In genomic region chr12:109598551-109599250, GRCm38 (mm10) we compare ENCODE assay signal across 33 mouse cellular contexts. TPM values are rescaled to one million over a fixed set of nuclear protein-coding genes. Genes with fewer than 3 reads are reported as not detected.
A peak's percentile ranks its signal among the peaks of the same experiment; 100 is the strongest.
DNase-seq lines count a peak whose midpoint lies in the region; ATAC-seq and TF ChIP-seq lines count a peak whose summit lies in the region.
"Had no signal": no experiment of that assay in that cellular context is flagged by ENCODE, and none has a peak within 500 bp of the region (broad histone marks: within the 10 kb centered on the region; RNA-seq: fewer than 3 reads in every experiment).

No protein-coding gene starts in this region.

- peak; percentile 36 for DNase-seq in forebrain, embryonic 14.5 days (ENCODE audit: low spot score)
- no peak for DNase-seq in forebrain, embryonic 10.5 days (ENCODE audit: extremely low spot score, low spot score)
- peak; percentile 41 for DNase-seq in lung, postnatal 0 days (ENCODE audit: low spot score)
- DNase-seq in lung, postnatal 4 days, result no peak
- DNase-seq in cerebellum, adult 11 months, result no peak
- DNase-seq: adrenal gland, adult 2 months; adrenal gland, postnatal 36 days; cerebellum, adult 8-10 months; cerebellum, postnatal 36 days; gastrocnemius, postnatal 25 days; heart, adult 11 months; heart, postnatal 36 days; kidney, adult 9 months; kidney, postnatal 10 days; liver, postnatal 0 days; lung, postnatal 36 days; right cerebral cortex, postnatal 4 days; thymus, postnatal 4 days had no signal

- no peak for TF ChIP-seq EP300 in lung, postnatal 0 days (IDR thresholded peaks at IDR 0.05)

- no peak for TF ChIP-seq CTCF in lung, postnatal 0 days (IDR thresholded peaks at IDR 0.05)

- no peaks in the 10 kb centered on the region for H3K9me3 ChIP-seq in forebrain, embryonic 14.5 days (replicated peaks; ENCODE audit: control insufficient read depth, low read length)
- peaks cover 2% of the 10 kb centered on the region; the same call in 1 of the 2 replicates for H3K9me3 ChIP-seq in forebrain, embryonic 10.5 days
- H3K9me3 ChIP-seq in lung, postnatal 0 days (ENCODE audit: low read length), result no peaks in the 10 kb centered on the region
- no peaks in the 10 kb centered on the region for H3K9me3 ChIP-seq in embryonic facial prominence, embryonic 12.5 days
- H3K9me3 ChIP-seq in heart, embryonic 12.5 days (replicated peaks), result peaks cover 1% of the 10 kb centered on the region; the same call in 1 of the 2 replicates
- H3K9me3 ChIP-seq: forebrain, embryonic 12.5 days; heart, embryonic 10.5 days; liver, embryonic 12.5 days; midbrain, embryonic 12.5 days; neural tube, embryonic 12.5 days had no signal

- 76% methylated on average over 12 of the region's 12 CpGs for WGBS in forebrain, embryonic 14.5 days
- WGBS in forebrain, embryonic 10.5 days, result 88% methylated on average over 12 of the region's 12 CpGs
- WGBS in lung, postnatal 0 days, result 45% methylated on average over 12 of the region's 12 CpGs
- WGBS in embryonic facial prominence, embryonic 12.5 days, result 41% methylated on average over 12 of the region's 12 CpGs
- WGBS in heart, embryonic 12.5 days, result 67% methylated on average over 12 of the region's 12 CpGs

- H3K27ac ChIP-seq in forebrain, embryonic 14.5 days (ENCODE audit: low read depth, low read length), result no peak overlapping the region
- H3K27ac ChIP-seq in forebrain, embryonic 10.5 days, result no peak overlapping the region
- no peak overlapping the region for H3K27ac ChIP-seq in lung, postnatal 0 days (ENCODE audit: low read length)
- 0 out of 2 replicates have a peak overlapping the region, but pooled peaks have one; percentile 36 for H3K27ac ChIP-seq in embryonic facial prominence, embryonic 12.5 days
- no peak overlapping the region for H3K27ac ChIP-seq in heart, embryonic 12.5 days (ENCODE audit: poor library complexity, severe bottlenecking)
- H3K27ac ChIP-seq: forebrain, embryonic 12.5 days; heart, embryonic 10.5 days; hindbrain, embryonic 14.5 days; liver, embryonic 12.5 days; midbrain, embryonic 12.5 days; neural tube, embryonic 12.5 days had no signal

- H3K4me1 ChIP-seq in forebrain, embryonic 14.5 days (ENCODE audit: control insufficient read depth, insufficient read depth, low read length), result no peaks in the 10 kb centered on the region
- H3K4me1 ChIP-seq in forebrain, embryonic 10.5 days, result peaks cover 15% of the 10 kb centered on the region
- H3K4me1 ChIP-seq in lung, postnatal 0 days (ENCODE audit: insufficient read depth, low read depth, low read length), result no peaks in the 10 kb centered on the region
- H3K4me1 ChIP-seq in embryonic facial prominence, embryonic 12.5 days, result peaks cover 17% of the 10 kb centered on the region
- H3K4me1 ChIP-seq in heart, embryonic 12.5 days (replicated peaks), result peaks cover 26% of the 10 kb centered on the region
- H3K4me1 ChIP-seq: forebrain, embryonic 12.5 days; liver, embryonic 12.5 days; megakaryocyte, embryonic 14.5 days; midbrain, embryonic 12.5 days; neural tube, embryonic 12.5 days had no signal

- ATAC-seq in forebrain, embryonic 14.5 days, result no peak
- no peak for ATAC-seq in lung, postnatal 0 days
- no peak for ATAC-seq in embryonic facial prominence, embryonic 12.5 days (ENCODE audit: insufficient number of reproducible peaks, insufficient read depth, low FRiP score, low TSS enrichment)
- no peak for ATAC-seq in heart, embryonic 12.5 days (ENCODE audit: insufficient number of reproducible peaks, low FRiP score)
- ATAC-seq: CD4-positive, CD25-positive, alpha-beta regulatory T cell, adult 4 months; intestine, postnatal 0 days; liver, embryonic 12.5 days; liver, postnatal 0 days had no signal

- no peak overlapping the region for H3K4me3 ChIP-seq in forebrain, embryonic 14.5 days (ENCODE audit: low read depth, low read length)
- no peak overlapping the region for H3K4me3 ChIP-seq in forebrain, embryonic 10.5 days
- H3K4me3 ChIP-seq in lung, postnatal 0 days (ENCODE audit: low read depth, low read length), result no peak overlapping the region
- H3K4me3 ChIP-seq in embryonic facial prominence, embryonic 12.5 days, result no peak overlapping the region
- no peak overlapping the region for H3K4me3 ChIP-seq in heart, embryonic 12.5 days
- H3K4me3 ChIP-seq: forebrain, embryonic 12.5 days; heart, embryonic 10.5 days; liver, embryonic 12.5 days; megakaryocyte, embryonic 14.5 days; midbrain, embryonic 12.5 days; myocyte; neural tube, embryonic 12.5 days had no signal

- no peaks in the 10 kb centered on the region for H3K27me3 ChIP-seq in forebrain, embryonic 14.5 days (replicated peaks; ENCODE audit: control insufficient read depth, insufficient read depth, low read length)
- H3K27me3 ChIP-seq in forebrain, embryonic 10.5 days (ENCODE audit: poor library complexity, severe bottlenecking), result no peaks in the 10 kb centered on the region
- no peaks in the 10 kb centered on the region for H3K27me3 ChIP-seq in lung, postnatal 0 days (replicated peaks; ENCODE audit: insufficient read depth, low read length)
- no peaks in the 10 kb centered on the region for H3K27me3 ChIP-seq in embryonic facial prominence, embryonic 12.5 days
- 0 out of 2 replicates have a peak, but pooled peaks cover 9% of the 10 kb centered on the region for H3K27me3 ChIP-seq in heart, embryonic 12.5 days (replicated peaks)
- H3K27me3 ChIP-seq: forebrain, embryonic 12.5 days; liver, embryonic 12.5 days; neural tube, embryonic 12.5 days had no signal

- H3K9ac ChIP-seq in forebrain, embryonic 14.5 days (ENCODE audit: low read length), result no peak overlapping the region
- H3K9ac ChIP-seq in lung, postnatal 0 days (replicated peaks; ENCODE audit: low read depth), result no peak overlapping the region
- no peak overlapping the region for H3K9ac ChIP-seq in embryonic facial prominence, embryonic 12.5 days
- H3K9ac ChIP-seq in heart, embryonic 12.5 days, result no peak overlapping the region
- H3K9ac ChIP-seq: forebrain, embryonic 12.5 days; hindbrain, embryonic 14.5 days; liver, embryonic 12.5 days; liver, postnatal 0 days; midbrain, embryonic 12.5 days; neural tube, embryonic 12.5 days had no signal

- peaks cover 30% of the 10 kb centered on the region for H3K36me3 ChIP-seq in forebrain, embryonic 14.5 days (ENCODE audit: control insufficient read depth, insufficient read depth, low read length)
- peaks cover 76% of the 10 kb centered on the region for H3K36me3 ChIP-seq in forebrain, embryonic 10.5 days (replicated peaks)
- no peaks in the 10 kb centered on the region for H3K36me3 ChIP-seq in lung, postnatal 0 days (ENCODE audit: insufficient read depth, low read length)
- H3K36me3 ChIP-seq in embryonic facial prominence, embryonic 12.5 days, result peaks cover 35% of the 10 kb centered on the region
- H3K36me3 ChIP-seq in heart, embryonic 12.5 days, result peaks cover 40% of the 10 kb centered on the region

- no peak overlapping the region for H3K4me2 ChIP-seq in forebrain, embryonic 14.5 days (ENCODE audit: low read length)
- no peak overlapping the region for H3K4me2 ChIP-seq in lung, postnatal 0 days (replicated peaks; ENCODE audit: low read depth, low read length)
- H3K4me2 ChIP-seq in embryonic facial prominence, embryonic 12.5 days (replicated peaks), result no peak overlapping the region
- no peak overlapping the region for H3K4me2 ChIP-seq in heart, embryonic 12.5 days
- H3K4me2 ChIP-seq: forebrain, embryonic 12.5 days; hindbrain, embryonic 14.5 days; liver, embryonic 12.5 days; midbrain, embryonic 12.5 days; neural tube, embryonic 12.5 days had no signal

RNA-seq across cellular contexts. Expression of gene Rtl1, which starts 1.4 kb away (rescaled TPM):
- 0.37 and 0.58 TPM in 2 replicates for polyA plus RNA-seq in forebrain, embryonic 14.5 days (2014; fragmentation: Nextera tagmentation; extraction: Ambion mirVana)
- polyA plus RNA-seq in forebrain, embryonic 10.5 days (2016; fragmentation: Nextera tagmentation; extraction: Ambion mirVana), result 1.0 TPM in 2 replicates
- polyA plus RNA-seq in lung, postnatal 0 days (2015; fragmentation: Nextera tagmentation; extraction: Ambion mirVana), result 0.13 and 0.14 TPM in 2 replicates
- 2.2 and 2.9 TPM in 2 replicates for polyA plus RNA-seq in embryonic facial prominence, embryonic 12.5 days (2016; fragmentation: Nextera tagmentation; extraction: Ambion mirVana)
- 0.34 and 0.54 TPM in 2 replicates for polyA plus RNA-seq in heart, embryonic 12.5 days (2016; fragmentation: Nextera tagmentation; extraction: Ambion mirVana)
- polyA plus RNA-seq: CD4-positive, CD25-positive, alpha-beta regulatory T cell, adult 4 months; large intestine, adult 2 months; myocyte; spleen, adult 2 months; testis, adult 2 months had no signal

Comparison
In these comparisons a context has a peak if more than half of its experiments do, and no peak if none do; other contexts are left out.
1. DNase-seq: peak in forebrain, embryonic 14.5 days (single experiment) and lung, postnatal 0 days (single experiment); none in forebrain, embryonic 10.5 days (single experiment), lung, postnatal 4 days (0 of 2) and cerebellum, adult 11 months (single experiment).